Mouse (Mus musculus) kidney, embryonic 14.5 days (tissue): ENCODE results near the gene Cep83. TPM values are rescaled to one million over a fixed set of nuclear protein-coding genes. Genes with fewer than 3 reads are reported as not detected.

Experiments
- ATAC-seq: fragments of 200-750 bp; cut with Nextera tagmentation; 2 replicates; pipeline ENCODE4 v1.8.0; 2017; ENCODE audit warnings: moderate number of reproducible peaks, mild to moderate bottlenecking, moderate TSS enrichment, moderate library complexity; ENCODE audit not compliant: low FRiP score, low TSS enrichment
- H3K27ac ChIP-seq: fragments of 300-500 bp; sonication (generic); 2 replicates; pipeline ENCODE4 v1.5.1; 2014; ENCODE audit warnings: low read depth, mild to moderate bottlenecking, low read length, moderate library complexity, mixed read lengths
- H3K27me3 ChIP-seq: fragments of 300-500 bp; sonication (generic); 2 replicates; pipeline ENCODE4 v1.6.1; 2014; ENCODE audit warnings: mild to moderate bottlenecking, low read length; ENCODE audit not compliant: control insufficient read depth, insufficient read depth
- H3K36me3 ChIP-seq: fragments of 300-500 bp; sonication (generic); 2 replicates; pipeline ENCODE4 v1.6.1; 2014; ENCODE audit warnings: low read length, mixed read lengths; ENCODE audit not compliant: control insufficient read depth, insufficient read depth
- H3K4me1 ChIP-seq: fragments of 300-500 bp; sonication (generic); 2 replicates; pipeline ENCODE4 v1.6.1; 2014; ENCODE audit warnings: low read length, mixed read lengths; ENCODE audit not compliant: control insufficient read depth, insufficient read depth
- H3K4me2 ChIP-seq: fragments of 300-500 bp; sonication (generic); replicated peaks from 2 replicates; pipeline ENCODE4 v1.6.1; 2014; ENCODE audit warnings: low read depth, mild to moderate bottlenecking, low read length
- H3K4me3 ChIP-seq: fragments of 300-500 bp; sonication (generic); 2 replicates; pipeline ENCODE4 v1.5.1; 2014; ENCODE audit warnings: mild to moderate bottlenecking, low read length
- H3K9ac ChIP-seq: fragments of 300-500 bp; sonication (generic); 2 replicates; pipeline ENCODE4 v1.6.1; 2014; ENCODE audit warnings: low read depth, mild to moderate bottlenecking, low read length, moderate library complexity
- H3K9me3 ChIP-seq: fragments of 300-500 bp; sonication (generic); 2 replicates; pipeline ENCODE4 v1.6.1; 2016; ENCODE audit warnings: low read length; ENCODE audit not compliant: control insufficient read depth
- WGBS: fragments of 180-500 bp; shearing (Covaris S2); extraction: QIAGEN DNeasy Blood & Tissue Kit; methylation state at CpG from one replicate; pipeline ENCODE4 v1.1.7; 2014; 5-methylcytosine and 5-hydroxymethylcytosine counted together
- polyA plus RNA-seq: library from polyadenylated mRNA; unstranded; fragments of >200 nt; fragmentation: Nextera tagmentation; extraction: Ambion mirVana; gene quantifications from 2 replicates; pipeline ENCODE4 v1.2.1, GENCODE M21; 2014

Gene Cep83
- polyA plus RNA-seq, 1 experiment from 2014 or later: 19.6 TPM

- no peak for ATAC-seq
- Histone ChIP-seq H3K36me3 (no peaks in the 10 kb centered on the region), H3K9ac (no peak overlapping the region), H3K27me3 (no peaks in the 10 kb centered on the region), H3K4me3 (no peak overlapping the region), H3K27ac (no peak overlapping the region), H3K4me1 (0 out of 2 replicates have a peak, but pooled peaks cover 8% of the 10 kb centered on the region), H3K4me2 (no peak overlapping the region), H3K9me3 (no peaks in the 10 kb centered on the region)
- WGBS: 61% methylated on average over 7 of the region's 7 CpGs
These were observed 121.6 kb downstream of the Cep83 start for GRCm38 (mm10) chr10:94809946-94810472.

- no peaks in the 10 kb centered on the region for H3K27me3 ChIP-seq
- 43% methylated on average over 17 of the region's 17 CpGs for WGBS
- H3K27ac ChIP-seq: no peak overlapping the region
- H3K9me3 ChIP-seq: no peaks in the 10 kb centered on the region
- peak overlapping the region; percentile 17; the same call in 1 of the 2 replicates for H3K4me2 ChIP-seq
- no peaks in the 10 kb centered on the region for H3K36me3 ChIP-seq
- no peak overlapping the region for H3K4me3 ChIP-seq
- 0 out of 2 replicates have a peak, but pooled peaks cover 8% of the 10 kb centered on the region for H3K4me1 ChIP-seq
- ATAC-seq: peak; percentile 84
- H3K9ac ChIP-seq: no peak overlapping the region
These were observed 123.7 kb downstream of the Cep83 start for GRCm38 (mm10) chr10:94811907-94812851.

- Histone ChIP-seq H3K9ac (no peak overlapping the region), H3K4me1 (no peaks in the 10 kb centered on the region), H3K4me2 (no peak overlapping the region), H3K27ac (no peak overlapping the region), H3K36me3 (no peaks in the 10 kb centered on the region), H3K27me3 (no peaks in the 10 kb centered on the region), H3K4me3 (no peak overlapping the region), H3K9me3 (no peaks in the 10 kb centered on the region)
- no peak for ATAC-seq
- 94% methylated on average over 3 of the region's 3 CpGs for WGBS
These were observed 129.7 kb downstream of the Cep83 start for GRCm38 (mm10) chr10:94818127-94818526.

- 89% methylated on average over 17 of the region's 17 CpGs for WGBS
- Histone ChIP-seq H3K9me3 (no peaks in the 10 kb centered on the region), H3K27ac (no peak overlapping the region), H3K4me2 (no peak overlapping the region), H3K4me3 (no peak overlapping the region), H3K36me3 (no peaks in the 10 kb centered on the region), H3K27me3 (no peaks in the 10 kb centered on the region), H3K9ac (no peak overlapping the region), H3K4me1 (peaks cover 3% of the 10 kb centered on the region; the same call in 1 of the 2 replicates)
- ATAC-seq: no peak
These were observed 130.6 kb downstream of the Cep83 start for GRCm38 (mm10) chr10:94818781-94819665.

- H3K9me3 ChIP-seq: no peaks in the 10 kb centered on the region
- no peaks in the 10 kb centered on the region for H3K27me3 ChIP-seq
- ATAC-seq: no peak
- no peak overlapping the region for H3K9ac ChIP-seq
- H3K36me3 ChIP-seq: no peaks in the 10 kb centered on the region
- H3K27ac ChIP-seq: peak overlapping the region; percentile 71; the same call in 1 of the 2 replicates
- peaks cover 11% of the 10 kb centered on the region; the same call in 1 of the 2 replicates for H3K4me1 ChIP-seq
- 41% methylated on average over 11 of the region's 11 CpGs for WGBS
- H3K4me2 ChIP-seq: no peak overlapping the region; the same call in 1 of the 2 replicates
- no peak overlapping the region for H3K4me3 ChIP-seq
These were observed 135.7 kb downstream of the Cep83 start for GRCm38 (mm10) chr10:94823971-94824760.

GRCm38 (mm10) chr10:94825951-94826350 is 137.5 kb downstream of the Cep83 start:
- 80% methylated on average over 2 of the region's 2 CpGs for WGBS
- Histone ChIP-seq H3K9ac (no peak overlapping the region), H3K9me3 (no peaks in the 10 kb centered on the region), H3K36me3 (no peaks in the 10 kb centered on the region), H3K4me3 (no peak overlapping the region), H3K4me1 (peaks cover 13% of the 10 kb centered on the region; the same call in 1 of the 2 replicates), H3K4me2 (no peak overlapping the region), H3K27ac (no peak overlapping the region), H3K27me3 (no peaks in the 10 kb centered on the region)
- no peak for ATAC-seq

- Histone ChIP-seq H3K4me1 (peaks cover 13% of the 10 kb centered on the region; the same call in 1 of the 2 replicates), H3K27me3 (no peaks in the 10 kb centered on the region), H3K9me3 (no peaks in the 10 kb centered on the region), H3K9ac (no peak overlapping the region), H3K36me3 (no peaks in the 10 kb centered on the region), H3K27ac (no peak overlapping the region), H3K4me3 (no peak overlapping the region), H3K4me2 (no peak overlapping the region)
- ATAC-seq: no peak
- WGBS: 71% methylated on average over 12 of the region's 12 CpGs
These were observed 138.0 kb downstream of the Cep83 start for GRCm38 (mm10) chr10:94826436-94826835.

- Histone ChIP-seq H3K27me3 (no peaks in the 10 kb centered on the region), H3K4me1 (peaks cover 13% of the 10 kb centered on the region; the same call in 1 of the 2 replicates), H3K9ac (no peak overlapping the region), H3K36me3 (no peaks in the 10 kb centered on the region), H3K4me2 (no peak overlapping the region), H3K27ac (no peak overlapping the region), H3K4me3 (no peak overlapping the region), H3K9me3 (no peaks in the 10 kb centered on the region)
- no peak for ATAC-seq
- WGBS: 89% methylated on average over 10 of the region's 10 CpGs
These were observed 138.9 kb downstream of the Cep83 start for GRCm38 (mm10) chr10:94827325-94827724.
